Mouse (Mus musculus) embryonic facial prominence, embryonic 10.5 days (tissue): ENCODE results near the gene Sh3tc1. TPM values are rescaled to one million over a fixed set of nuclear protein-coding genes. Genes with fewer than 3 reads are reported as not detected.

ENCODE experiments used
- DNase-seq: peaks from one replicate; pipeline ENCODE4 v3.0.0-alpha.2; 2017; ENCODE audit warnings: low spot score
- H3K27ac ChIP-seq: fragments of 300-500 bp; sonication (generic); replicated peaks from 2 replicates; pipeline ENCODE4 v1.5.1; 2016; ENCODE audit warnings: mild to moderate bottlenecking
- H3K27me3 ChIP-seq: fragments of 300-500 bp; sonication (generic); replicated peaks from 2 replicates; pipeline ENCODE4 v1.6.1; 2016; ENCODE audit warnings: low read depth, mild to moderate bottlenecking; ENCODE audit not compliant: poor library complexity, severe bottlenecking
- H3K36me3 ChIP-seq: fragments of 300-500 bp; sonication (generic); replicated peaks from 2 replicates; pipeline ENCODE4 v1.6.1; 2016; ENCODE audit warnings: mild to moderate bottlenecking, moderate library complexity
- H3K4me1 ChIP-seq: fragments of 300-500 bp; sonication (generic); 2 replicates; pipeline ENCODE4 v1.6.1; 2016
- H3K4me3 ChIP-seq: fragments of 300-500 bp; sonication (generic); 2 replicates; pipeline ENCODE4 v1.5.1; 2016; ENCODE audit warnings: mild to moderate bottlenecking, moderate library complexity
- H3K9me3 ChIP-seq: fragments of 300-500 bp; sonication (generic); 2 replicates; pipeline ENCODE4 v1.6.1; 2016; ENCODE audit warnings: mild to moderate bottlenecking
- WGBS: fragments of 180-500 bp; shearing (Covaris S2); methylation state at CpG from one replicate; pipeline ENCODE4 v1.1.7; 2016; 5-methylcytosine and 5-hydroxymethylcytosine counted together
- polyA plus RNA-seq: library from polyadenylated mRNA; unstranded; fragments of >200 nt; fragmentation: Nextera tagmentation; extraction: Ambion mirVana; gene quantifications from 2 replicates; pipeline ENCODE4 v1.2.1, GENCODE M21; 2016

The Sh3tc1 gene
- polyA plus RNA-seq, 1 experiment from 2014 or later: 3.7 TPM

DNA sequence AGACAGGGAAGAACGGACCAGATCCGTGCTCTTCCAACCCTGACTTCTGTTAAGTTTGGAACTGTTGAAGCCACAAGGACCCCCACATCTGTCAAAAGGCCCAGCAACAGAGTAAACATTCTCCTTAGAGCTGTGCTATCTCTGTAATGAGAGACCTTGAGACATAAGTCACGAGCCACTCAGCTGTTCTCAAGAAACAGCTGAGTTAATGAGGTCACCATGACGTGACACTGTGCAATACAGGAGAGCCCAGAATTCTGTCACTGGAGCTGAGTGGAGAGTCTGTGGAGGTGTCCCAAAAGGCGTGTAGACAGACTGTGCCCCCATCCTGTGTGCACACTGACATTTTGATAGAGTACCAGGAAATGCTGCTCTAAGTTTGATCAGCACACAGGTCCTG lies 27.3 kb downstream of the Sh3tc1 start:
- no peaks in the 10 kb centered on the region for H3K9me3 ChIP-seq

DNA sequence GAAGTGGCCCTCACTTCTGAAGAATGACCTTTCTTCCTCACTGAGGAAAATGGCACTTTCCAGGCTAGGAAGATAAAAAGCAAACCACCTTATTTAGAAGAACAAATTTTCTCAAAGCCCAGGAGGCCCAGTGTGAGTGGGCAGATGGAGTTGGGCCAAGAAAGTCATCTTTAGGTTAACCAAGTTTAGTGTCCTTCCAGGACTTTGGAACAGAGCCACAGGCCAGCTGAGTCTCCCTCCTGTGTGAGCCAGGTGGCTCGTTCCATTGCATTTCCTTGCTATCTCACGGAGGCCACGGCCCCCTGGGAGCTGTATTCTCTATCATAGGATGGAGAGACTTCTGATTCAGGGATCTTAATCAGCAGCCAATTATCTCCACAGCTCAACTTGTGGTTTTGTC lies 28.9 kb downstream of the Sh3tc1 start:
- Histone ChIP-seq H3K9me3 (no peaks in the 10 kb centered on the region), H3K27me3 (no peaks in the 10 kb centered on the region; the same call in 1 of the 2 replicates), H3K4me1 (peaks cover 11% of the 10 kb centered on the region; the same call in 1 of the 2 replicates), H3K27ac (no peak overlapping the region), H3K4me3 (no peak overlapping the region), H3K36me3 (no peaks in the 10 kb centered on the region)
- WGBS: 79% methylated on average over 3 of the region's 3 CpGs
- DNase-seq: no peak

More for the DNA sequence above, 27.3 kb downstream of the Sh3tc1 start:
- Histone ChIP-seq H3K4me3 (no peak overlapping the region), H3K27ac (no peak overlapping the region), H3K36me3 (no peaks in the 10 kb centered on the region), H3K4me1 (peaks cover 11% of the 10 kb centered on the region; the same call in 1 of the 2 replicates), H3K27me3 (no peaks in the 10 kb centered on the region; the same call in 1 of the 2 replicates)
- WGBS: 75% methylated on average over 5 of the region's 5 CpGs
- DNase-seq: no peak

DNA sequence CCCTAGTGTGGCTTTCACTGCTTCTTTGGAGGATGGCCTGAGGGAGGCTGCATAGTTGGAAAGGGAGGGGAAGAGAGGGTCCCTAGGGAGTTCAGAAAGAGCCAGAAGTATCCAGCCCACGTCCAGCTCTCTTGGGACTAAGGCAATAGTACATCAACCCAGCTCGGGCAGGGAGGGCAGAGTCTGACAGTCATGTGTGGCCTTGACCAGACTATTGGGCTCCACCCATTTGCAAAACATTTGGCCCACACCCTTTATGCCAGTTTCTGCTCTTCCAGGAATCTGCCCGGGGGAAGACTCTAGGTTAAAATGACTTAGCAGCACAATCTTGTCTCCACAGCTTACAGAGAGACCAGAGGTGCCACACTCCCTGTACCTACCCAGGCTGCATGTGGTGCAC lies 29.3 kb downstream of the Sh3tc1 start:
- DNase-seq: no peak
- 72% methylated on average over 3 of the region's 3 CpGs for WGBS
- Histone ChIP-seq H3K27ac (no peak overlapping the region), H3K27me3 (no peaks in the 10 kb centered on the region; the same call in 1 of the 2 replicates), H3K4me1 (peaks cover 11% of the 10 kb centered on the region; the same call in 1 of the 2 replicates), H3K4me3 (no peak overlapping the region), H3K9me3 (no peaks in the 10 kb centered on the region), H3K36me3 (no peaks in the 10 kb centered on the region)

DNA sequence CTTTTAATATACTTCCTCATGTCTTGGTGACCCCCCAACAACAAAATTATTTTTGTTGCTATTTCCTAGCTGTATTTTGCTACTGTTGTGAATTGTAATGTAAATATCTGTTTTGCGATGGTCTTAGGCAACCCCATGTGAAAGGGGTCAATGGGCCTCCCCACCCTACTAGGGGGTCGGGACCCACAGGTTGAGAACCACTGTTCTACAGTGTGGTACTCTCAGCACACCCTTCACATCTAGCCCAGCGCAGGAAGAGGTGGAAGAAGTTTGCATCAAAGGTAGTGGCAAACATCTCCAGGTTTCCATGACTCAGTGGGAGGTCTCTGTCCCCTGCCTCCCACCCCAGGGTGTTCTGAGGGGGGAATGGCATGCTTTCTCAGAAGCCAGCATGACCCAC lies 34.4 kb downstream of the Sh3tc1 start:
- Histone ChIP-seq H3K9me3 (no peaks in the 10 kb centered on the region), H3K27ac (no peak overlapping the region), H3K27me3 (no peaks in the 10 kb centered on the region), H3K4me1 (peaks cover 6% of the 10 kb centered on the region; the same call in 1 of the 2 replicates), H3K4me3 (no peak overlapping the region), H3K36me3 (no peaks in the 10 kb centered on the region)
- WGBS: 92% methylated on average over 3 of the region's 3 CpGs
- no peak for DNase-seq

DNA sequence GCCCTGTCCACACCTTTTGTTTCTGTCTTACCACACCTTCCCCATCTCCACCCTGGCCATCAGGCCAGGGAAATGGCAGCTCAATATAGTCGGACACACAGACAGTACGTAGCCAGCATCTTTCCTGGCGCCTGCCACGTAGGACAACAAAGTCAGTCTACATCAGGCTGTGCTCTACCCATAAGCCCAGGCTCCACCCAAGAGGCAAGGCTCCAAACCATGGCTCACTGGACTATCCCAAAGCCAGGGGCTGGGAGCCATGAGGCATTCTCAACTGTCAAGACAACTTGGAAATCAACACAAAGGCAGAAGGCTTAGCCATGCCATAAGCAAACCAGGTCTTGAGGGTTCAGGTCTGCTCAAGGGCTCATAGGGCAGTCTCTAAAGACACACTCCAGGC lies 36.0 kb downstream of the Sh3tc1 start:
- H3K36me3 ChIP-seq: no peaks in the 10 kb centered on the region
- no peaks in the 10 kb centered on the region for H3K4me1 ChIP-seq
- 90% methylated on average over 4 of the region's 4 CpGs for WGBS
- no peaks in the 10 kb centered on the region for H3K9me3 ChIP-seq
- H3K4me3 ChIP-seq: no peak overlapping the region
- DNase-seq: no peak
- no peak overlapping the region for H3K27ac ChIP-seq
- H3K27me3 ChIP-seq: no peaks in the 10 kb centered on the region

DNA sequence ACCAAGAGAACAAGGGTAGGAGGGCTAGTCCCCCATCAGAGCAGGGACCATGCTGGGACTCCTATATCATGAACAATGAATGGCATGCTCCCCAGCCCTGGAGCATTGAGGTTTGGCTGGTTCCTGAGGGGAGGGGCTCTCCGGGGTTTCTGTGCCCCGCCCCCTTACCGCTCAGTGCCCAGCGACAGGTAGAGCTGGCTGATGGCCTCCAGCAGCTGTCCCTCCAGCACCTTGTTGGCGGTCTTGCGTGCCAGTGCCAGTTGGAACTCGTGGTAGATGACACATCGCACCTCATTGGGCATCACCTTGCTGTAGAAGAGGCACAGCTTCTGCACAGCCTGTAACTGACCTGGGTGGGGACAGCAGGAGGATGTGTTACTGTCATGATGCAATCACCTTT lies 36.6 kb downstream of the Sh3tc1 start:
- Histone ChIP-seq H3K36me3 (no peaks in the 10 kb centered on the region), H3K4me1 (no peaks in the 10 kb centered on the region), H3K27me3 (no peaks in the 10 kb centered on the region), H3K4me3 (no peak overlapping the region), H3K9me3 (no peaks in the 10 kb centered on the region), H3K27ac (no peak overlapping the region)
- DNase-seq: no peak
- 83% methylated on average over 8 of the region's 8 CpGs for WGBS

DNA sequence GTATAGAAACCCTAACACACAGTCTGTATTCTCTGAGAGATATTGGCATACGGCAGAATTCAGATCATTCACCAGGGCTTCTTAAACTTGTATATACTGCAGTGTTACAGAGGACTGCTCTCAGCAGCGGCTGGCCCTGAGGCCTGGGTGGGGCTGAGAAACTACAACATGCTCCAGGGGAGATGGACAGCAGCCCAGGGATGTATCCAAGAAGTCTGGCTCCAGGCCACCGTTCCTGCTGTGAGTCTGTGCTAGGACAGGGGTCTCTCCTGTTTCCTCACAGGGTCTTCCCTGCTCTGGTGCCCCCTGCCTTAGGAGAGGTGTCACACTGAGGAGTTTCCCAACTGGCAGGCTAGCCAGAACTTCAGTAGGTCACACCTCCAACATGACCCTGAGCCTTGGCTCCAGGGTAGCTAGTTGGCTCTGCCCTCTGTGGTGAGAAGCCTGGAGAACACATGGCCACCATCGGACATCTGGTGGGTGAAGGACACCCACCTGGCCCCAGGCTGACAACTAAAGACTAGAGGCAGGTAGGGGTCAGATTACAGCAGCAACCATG lies 37.1 kb downstream of the Sh3tc1 start:
- Histone ChIP-seq H3K27me3 (no peaks in the 10 kb centered on the region), H3K9me3 (no peaks in the 10 kb centered on the region), H3K4me1 (no peaks in the 10 kb centered on the region), H3K36me3 (no peaks in the 10 kb centered on the region), H3K4me3 (no peak overlapping the region), H3K27ac (no peak overlapping the region)
- DNase-seq: no peak
- 88% methylated on average over 4 of the region's 4 CpGs for WGBS

DNA sequence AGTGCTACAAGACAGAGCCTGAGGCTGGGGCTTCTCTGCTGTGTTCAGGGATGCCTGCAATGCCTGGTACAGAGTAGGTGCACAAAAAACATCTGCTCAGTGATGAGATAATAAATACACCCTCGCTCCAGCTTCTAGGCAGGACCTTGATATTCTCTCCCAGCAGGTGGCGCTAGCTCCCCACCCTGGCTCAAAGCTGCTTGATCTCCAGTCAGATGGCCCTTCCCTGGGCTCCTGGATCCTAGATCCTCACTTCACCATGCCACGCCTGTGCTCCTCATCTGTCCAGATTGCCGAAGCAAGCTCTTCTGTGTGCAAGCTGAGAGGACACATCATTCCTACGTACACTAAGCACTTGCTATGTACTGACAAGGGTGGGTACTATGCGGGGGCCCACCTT lies 38.7 kb downstream of the Sh3tc1 start:
- no peak overlapping the region for H3K4me3 ChIP-seq
- 49% methylated on average over 6 of the region's 6 CpGs for WGBS
- peak; percentile 75 for DNase-seq
- H3K27me3 ChIP-seq: no peaks in the 10 kb centered on the region
- no peaks in the 10 kb centered on the region for H3K36me3 ChIP-seq
- no peaks in the 10 kb centered on the region for H3K9me3 ChIP-seq
- H3K4me1 ChIP-seq: no peaks in the 10 kb centered on the region
- no peak overlapping the region for H3K27ac ChIP-seq

DNA sequence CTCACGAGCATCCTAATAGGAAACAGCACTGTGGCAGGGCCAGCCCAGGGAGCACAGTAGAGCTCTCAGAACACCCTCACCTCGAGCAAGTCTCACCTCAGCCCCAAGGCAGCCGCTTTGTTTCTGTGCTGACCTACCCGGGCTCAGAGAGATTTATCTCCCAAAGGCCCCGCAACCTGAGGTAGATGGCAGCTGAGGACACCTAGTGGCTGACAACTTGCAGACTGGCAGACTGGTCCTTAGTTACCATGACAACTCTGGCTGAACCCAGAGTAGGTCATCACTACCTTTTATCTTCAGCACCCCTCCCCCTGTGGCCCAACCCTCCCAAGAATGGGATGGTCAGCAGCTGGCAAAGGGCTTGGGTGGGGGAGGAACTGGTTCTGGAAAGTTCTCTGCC lies 44.0 kb downstream of the Sh3tc1 start:
- H3K4me3 ChIP-seq: no peak overlapping the region
- peak; percentile 54 for DNase-seq
- 26% methylated on average over 5 of the region's 5 CpGs for WGBS
- no peak overlapping the region; the same call in 1 of the 2 replicates for H3K27ac ChIP-seq
- H3K9me3 ChIP-seq: no peaks in the 10 kb centered on the region
- no peaks in the 10 kb centered on the region for H3K36me3 ChIP-seq
- H3K27me3 ChIP-seq: no peaks in the 10 kb centered on the region
- H3K4me1 ChIP-seq: peaks cover 25% of the 10 kb centered on the region

DNA sequence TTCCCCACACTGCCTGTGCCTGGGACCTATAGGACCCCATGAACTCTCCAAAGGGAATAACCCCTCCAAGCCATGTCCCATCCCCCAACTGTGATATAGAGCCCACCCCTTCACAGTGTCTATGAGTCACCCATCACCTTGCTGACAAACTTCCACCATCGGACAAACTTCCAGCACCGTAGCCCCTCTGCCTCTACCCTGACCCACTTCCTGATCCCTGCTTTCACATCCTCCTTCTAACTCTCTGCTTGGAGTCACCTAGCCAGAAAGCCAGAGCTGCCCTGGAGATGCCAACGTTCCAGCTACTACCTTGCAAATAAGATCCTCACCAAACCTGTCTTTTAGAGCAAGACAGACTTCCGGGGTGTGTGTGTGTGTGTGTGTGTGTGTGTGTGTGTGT lies 46.1 kb downstream of the Sh3tc1 start:
- DNase-seq: no peak

DNA sequence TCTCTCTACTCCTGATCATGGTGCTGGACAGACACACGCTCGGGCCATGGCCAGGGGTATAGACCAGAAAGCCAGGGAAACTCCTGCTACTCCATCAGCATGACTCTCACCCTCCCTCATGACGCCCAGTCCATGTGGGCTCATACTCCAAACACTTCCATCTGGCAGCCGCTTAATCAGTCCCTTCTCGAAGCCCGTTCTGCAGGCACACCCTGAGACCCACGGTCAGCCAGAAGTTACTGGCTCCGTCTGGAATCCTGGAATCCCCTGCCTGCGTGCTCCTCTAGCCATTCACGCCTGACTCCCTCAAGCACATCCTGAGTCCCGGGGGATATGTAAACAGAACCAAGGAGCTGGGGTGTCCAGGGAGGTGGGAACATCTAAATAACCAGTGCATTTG lies 48.5 kb downstream of the Sh3tc1 start:
- no peak overlapping the region for H3K4me3 ChIP-seq
- H3K27ac ChIP-seq: no peak overlapping the region; the same call in 1 of the 2 replicates
- H3K9me3 ChIP-seq: no peaks in the 10 kb centered on the region
- whole genome bisulfite sequencing: 74% methylated on average over 11 of the region's 11 CpGs
- no peaks in the 10 kb centered on the region for H3K27me3 ChIP-seq
- DNase-seq: no peak
- peaks cover 54% of the 10 kb centered on the region for H3K4me1 ChIP-seq
- no peaks in the 10 kb centered on the region for H3K36me3 ChIP-seq

More for the DNA sequence above, 46.1 kb downstream of the Sh3tc1 start:
- H3K4me3 ChIP-seq: no peak overlapping the region
- H3K27me3 ChIP-seq: no peaks in the 10 kb centered on the region
- WGBS: 82% methylated on average over 4 of the region's 4 CpGs
- H3K9me3 ChIP-seq: no peaks in the 10 kb centered on the region
- no peaks in the 10 kb centered on the region for H3K36me3 ChIP-seq
- H3K4me1 ChIP-seq: peaks cover 40% of the 10 kb centered on the region
- H3K27ac ChIP-seq: no peak overlapping the region

DNA sequence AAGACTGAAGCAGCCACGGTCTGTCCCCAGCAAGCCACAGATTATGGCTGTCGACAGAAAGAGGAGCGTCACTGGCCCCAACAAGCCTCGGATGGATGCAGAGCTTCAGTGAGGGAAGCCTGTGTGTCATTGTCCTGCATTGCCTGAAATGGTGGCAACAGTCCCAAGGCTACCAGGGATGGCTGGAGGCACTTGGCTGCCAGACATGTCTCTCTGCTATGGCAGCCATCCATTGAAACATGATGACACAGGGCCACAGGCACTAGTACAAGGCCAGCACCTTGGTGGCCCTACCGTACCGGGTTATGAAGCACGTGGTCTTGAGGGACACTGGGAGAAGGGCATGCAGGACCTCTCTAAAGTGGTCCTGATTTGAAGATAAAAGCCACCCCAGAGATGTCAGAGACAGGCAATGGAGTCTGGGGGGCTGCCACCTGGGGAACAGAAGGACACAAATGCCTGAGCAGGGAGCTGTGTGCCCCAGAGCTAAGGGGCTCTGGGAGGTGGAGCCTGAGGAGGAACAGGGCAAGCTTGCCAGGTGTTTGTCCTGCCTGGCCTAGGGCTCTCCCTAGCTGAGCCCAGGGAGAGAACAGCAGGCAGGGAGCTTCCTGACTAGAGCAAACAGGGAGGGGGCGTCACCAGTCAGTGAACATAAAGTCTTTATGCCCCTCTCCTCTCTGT lies 49.2 kb downstream of the Sh3tc1 start:
- no peaks in the 10 kb centered on the region for H3K9me3 ChIP-seq
- H3K36me3 ChIP-seq: no peaks in the 10 kb centered on the region
- H3K27ac ChIP-seq: no peak overlapping the region; the same call in 1 of the 2 replicates
- H3K27me3 ChIP-seq: no peaks in the 10 kb centered on the region
- no peak for DNase-seq
- H3K4me3 ChIP-seq: no peak overlapping the region
- 89% methylated on average over 8 of the region's 8 CpGs for WGBS
- peaks cover 55% of the 10 kb centered on the region for H3K4me1 ChIP-seq

DNA sequence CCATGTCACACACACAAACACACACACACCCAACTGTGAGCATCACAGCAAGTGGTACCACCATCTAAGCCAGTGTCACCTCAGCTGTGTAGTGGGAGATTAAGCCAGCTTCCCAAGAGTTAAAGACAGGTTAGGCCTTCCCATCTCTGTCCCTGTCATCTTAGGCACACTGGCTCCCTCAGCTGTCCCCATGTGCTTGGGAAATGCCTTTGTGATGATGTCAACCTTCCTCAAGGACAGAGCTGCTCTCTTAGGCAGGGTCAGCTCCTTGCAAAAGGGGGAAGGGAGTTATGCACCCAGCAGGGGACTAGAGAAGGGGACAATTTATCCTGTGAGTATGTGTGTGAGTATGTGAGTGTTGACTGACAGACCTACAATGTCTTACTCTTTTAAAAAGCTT lies 50.4 kb downstream of the Sh3tc1 start:
- Histone ChIP-seq H3K4me1 (peaks cover 55% of the 10 kb centered on the region), H3K9me3 (no peaks in the 10 kb centered on the region), H3K27ac (0 out of 2 replicates have a peak overlapping the region, but pooled peaks have one; percentile 6), H3K36me3 (no peaks in the 10 kb centered on the region), H3K4me3 (no peak overlapping the region), H3K27me3 (no peaks in the 10 kb centered on the region)
- DNase-seq: no peak
